Comparison of ENCODE assay signal across 7 mouse cellular contexts in the genomic region with DNA sequence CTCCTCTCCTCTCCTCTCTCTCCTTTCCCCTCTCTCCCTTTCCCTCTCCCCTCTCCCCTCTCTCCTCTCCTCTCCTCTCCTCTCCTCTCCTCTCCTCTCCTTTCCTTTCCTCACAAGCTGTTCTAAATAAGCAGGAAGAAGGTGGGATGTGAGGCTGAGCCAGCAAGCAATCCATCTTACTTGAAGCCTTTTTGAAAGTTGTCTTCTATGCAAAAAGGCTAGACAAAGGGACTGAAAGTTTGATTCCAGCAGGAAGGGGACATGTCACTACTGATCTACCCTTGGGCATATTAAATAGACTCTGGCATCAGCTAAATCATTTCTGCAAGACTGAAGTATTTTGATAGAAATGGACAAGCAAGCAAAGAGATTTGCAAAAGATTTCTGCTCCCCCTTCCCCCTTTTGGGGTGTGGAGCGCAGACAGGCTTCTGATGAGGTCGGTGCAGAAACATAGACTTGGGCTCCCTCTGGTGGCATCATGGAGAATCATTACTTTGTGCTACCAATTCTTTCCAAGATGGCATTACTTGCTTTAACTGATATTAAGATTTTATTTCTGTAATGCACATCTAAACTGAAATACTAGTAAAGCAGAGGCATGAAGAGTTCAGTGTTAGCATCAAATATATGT.
DNase-seq lines count a peak whose midpoint lies in the region; ATAC-seq and TF ChIP-seq lines count a peak whose summit lies in the region.

No protein-coding gene starts in this region.

- DNase-seq in thymus, adult 2 months = peak; percentile 4
- no peak for DNase-seq in thymus, adult 18-20 months
- peak; percentile 66 for DNase-seq in brain, embryonic 18.5 days (ENCODE audit: low read depth, low spot score)
- peak; percentile 11 for DNase-seq in fibroblast of lung, adult 2 months (ENCODE audit: low read depth)
- peak; percentile 23 for DNase-seq in kidney, adult 2 months
- DNase-seq in liver, postnatal 0 days = peak; percentile 13
- DNase-seq in retina, postnatal 7 days (ENCODE audit: low read depth, low spot score) = peak; percentile 43

- no peak overlapping the region for H3K27ac ChIP-seq in thymus, adult 2 months (ENCODE audit: control insufficient read depth, insufficient read depth, low read length)
- no peak overlapping the region for H3K27ac ChIP-seq in kidney, adult 2 months (ENCODE audit: insufficient read depth, low read depth, low read length)
- H3K27ac ChIP-seq in liver, postnatal 0 days (ENCODE audit: low read depth) = no peak overlapping the region

- no peaks in the 10 kb centered on the region for H3K36me3 ChIP-seq in thymus, adult 2 months (ENCODE audit: control insufficient read depth, insufficient read depth, low read length)
- no peaks in the 10 kb centered on the region for H3K36me3 ChIP-seq in kidney, adult 2 months (ENCODE audit: control insufficient read depth, insufficient read depth, low read length)
- H3K36me3 ChIP-seq in liver, postnatal 0 days (replicated peaks; ENCODE audit: insufficient read depth, low read length) = no peaks in the 10 kb centered on the region

- no peak overlapping the region for H3K4me3 ChIP-seq in thymus, adult 2 months (ENCODE audit: control insufficient read depth, insufficient read depth, low read length)
- no peak overlapping the region for H3K4me3 ChIP-seq in kidney, adult 2 months (ENCODE audit: insufficient read depth, low read depth, low read length)
- no peak overlapping the region for H3K4me3 ChIP-seq in liver, postnatal 0 days (ENCODE audit: low read depth, low read length)

- no peaks in the 10 kb centered on the region for H3K4me1 ChIP-seq in thymus, adult 2 months (replicated peaks; ENCODE audit: control insufficient read depth, insufficient read depth, low read length)
- H3K4me1 ChIP-seq in kidney, adult 2 months (ENCODE audit: control insufficient read depth, insufficient read depth, low read length) = no peaks in the 10 kb centered on the region
- H3K4me1 ChIP-seq in liver, postnatal 0 days (ENCODE audit: insufficient read depth) = no peaks in the 10 kb centered on the region

- TF ChIP-seq CTCF in thymus, adult 2 months (IDR thresholded peaks at IDR 0.05; ENCODE audit: borderline replicate concordance, control insufficient read depth, extremely low read depth, insufficient read depth, low read length, poor library complexity) = no peak
- peak; percentile 43 for TF ChIP-seq CTCF in kidney, adult 2 months (conservative IDR thresholded peaks at IDR 0.05; ENCODE audit: insufficient read depth, insufficient read length, low read depth, low read length)
- TF ChIP-seq CTCF in liver, postnatal 0 days (IDR thresholded peaks at IDR 0.05; ENCODE audit: low read depth) = peak; percentile 54

- TF ChIP-seq POLR2A in thymus, adult 2 months (IDR thresholded peaks at IDR 0.05; ENCODE audit: control insufficient read depth, extremely low read depth, insufficient read depth, low read length, poor library complexity) = no peak
- no peak for TF ChIP-seq POLR2A in kidney, adult 2 months (IDR thresholded peaks at IDR 0.05; ENCODE audit: low read depth, low read length)

- no peak overlapping the region for H3K9ac ChIP-seq in liver, postnatal 0 days (replicated peaks)

- no peaks in the 10 kb centered on the region for H3K9me3 ChIP-seq in liver, postnatal 0 days (ENCODE audit: low read length)

- no peak overlapping the region for H3K4me2 ChIP-seq in liver, postnatal 0 days (ENCODE audit: low read depth, low read length)

- H3K27me3 ChIP-seq in thymus, adult 2 months (ENCODE audit: control insufficient read depth, insufficient read depth, low read length) = no peaks in the 10 kb centered on the region
- no peaks in the 10 kb centered on the region for H3K27me3 ChIP-seq in kidney, adult 2 months (replicated peaks; ENCODE audit: control insufficient read depth, insufficient read depth, low read length)
- no peaks in the 10 kb centered on the region for H3K27me3 ChIP-seq in liver, postnatal 0 days (ENCODE audit: insufficient read depth, low read length)

- no peak for TF ChIP-seq EP300 in liver, postnatal 0 days (IDR thresholded peaks at IDR 0.05; ENCODE audit: low read depth)

- ATAC-seq in liver, postnatal 0 days = no peak

- WGBS in thymus, adult 2 months = 7% methylated on average over 2 of the region's 2 CpGs
- WGBS in kidney, adult 2 months = 5% methylated on average over 2 of the region's 2 CpGs
- WGBS in liver, postnatal 0 days (ENCODE audit: insufficient replicate concordance) = 3% methylated on average over 2 of the region's 2 CpGs

Comparison
In these comparisons a context has a peak if more than half of its experiments do, and no peak if none do; other contexts are left out.
1. DNase-seq: peak in thymus, adult 2 months (single experiment), brain, embryonic 18.5 days (single experiment), fibroblast of lung, adult 2 months (single experiment), kidney, adult 2 months (single experiment), liver, postnatal 0 days (single experiment) and retina, postnatal 7 days (single experiment); none in thymus, adult 18-20 months (0 of 2).